Mouse (Mus musculus): ENCODE results near the gene Pxk.
A peak's percentile ranks its signal among the peaks of the same experiment; 100 is the strongest.

Gene Pxk

DNA sequence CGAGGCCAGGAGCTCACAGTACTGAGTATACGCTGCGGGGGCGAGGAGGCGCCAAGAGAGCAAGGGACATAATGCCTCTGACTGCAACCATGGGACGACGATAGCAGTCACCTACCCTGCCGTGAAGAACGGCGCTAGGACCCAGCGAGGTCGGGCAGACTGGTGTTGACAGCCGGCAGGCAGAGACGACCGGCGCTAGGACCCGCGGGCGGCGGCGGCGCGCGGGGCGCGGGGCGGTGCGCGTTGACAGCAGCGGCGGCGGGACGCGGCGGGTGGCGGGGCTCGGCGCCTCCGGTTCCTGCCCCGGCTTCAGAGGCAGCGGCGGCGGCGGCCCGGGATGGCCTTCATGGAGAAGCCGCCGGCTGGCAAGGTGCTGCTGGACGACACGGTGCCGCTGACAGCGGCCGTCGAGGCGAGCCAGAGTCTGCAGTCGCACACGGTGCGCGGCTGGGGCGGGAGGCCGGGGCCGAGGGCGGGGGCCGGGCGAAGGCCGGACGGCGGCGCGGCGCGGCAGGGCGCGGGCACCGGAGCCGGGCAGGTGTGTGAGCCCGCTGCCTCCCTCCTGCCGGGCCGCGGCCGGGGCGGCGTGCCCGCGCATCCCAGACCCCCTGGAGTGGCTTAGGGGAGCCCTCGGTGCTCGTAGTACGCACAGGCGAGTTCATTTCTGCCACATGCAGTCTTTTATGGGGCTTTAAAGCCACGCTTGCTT lies at the start of gene Pxk:
Pxk (plus strand) TSS at position 234 of the 709 bp plus-strand sequence.
- peak; percentile 83 for DNase-seq (ENCODE audit: low spot score)

- no peak for DNase-seq (ENCODE audit: low spot score)
These were observed 48.7 kb upstream of the Pxk start for GRCm38 (mm10) chr14:8049334-8049733.

- no peak for DNase-seq (ENCODE audit: low spot score)
These were observed 46.1 kb upstream of the Pxk start for GRCm38 (mm10) chr14:8051869-8052268.

GRCm38 (mm10) chr14:8052661-8053060 lies 45.4 kb upstream of the Pxk start:
- DNase-seq (ENCODE audit: low spot score) = no peak

- DNase-seq (ENCODE audit: low spot score) = no peak
These were observed 43.5 kb upstream of the Pxk start for GRCm38 (mm10) chr14:8054310-8055102.

- DNase-seq (ENCODE audit: low spot score) = no peak
These were observed 41.9 kb upstream of the Pxk start for GRCm38 (mm10) chr14:8056076-8056475.

DNA sequence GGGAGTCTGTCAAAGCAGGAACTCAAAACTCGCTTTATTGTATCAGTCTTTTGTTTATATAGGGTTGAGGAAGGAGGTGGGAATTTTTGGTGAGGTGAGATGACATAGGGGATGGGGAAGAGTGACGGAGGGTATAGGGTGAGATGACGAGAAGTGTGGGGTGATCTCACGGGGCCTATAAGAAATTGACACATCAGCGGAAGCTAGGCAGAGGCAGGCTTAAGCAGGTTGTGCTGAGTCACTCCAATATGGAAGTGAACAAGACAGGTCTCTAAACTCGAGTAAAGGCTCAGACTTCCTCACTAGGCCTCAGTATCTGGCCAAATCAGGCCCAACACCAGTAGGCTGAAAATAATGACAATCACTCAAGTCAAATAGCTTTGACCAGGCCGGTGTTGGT lies 38.1 kb upstream of the Pxk start:
- DNase-seq (ENCODE audit: low spot score) = no peak

DNA sequence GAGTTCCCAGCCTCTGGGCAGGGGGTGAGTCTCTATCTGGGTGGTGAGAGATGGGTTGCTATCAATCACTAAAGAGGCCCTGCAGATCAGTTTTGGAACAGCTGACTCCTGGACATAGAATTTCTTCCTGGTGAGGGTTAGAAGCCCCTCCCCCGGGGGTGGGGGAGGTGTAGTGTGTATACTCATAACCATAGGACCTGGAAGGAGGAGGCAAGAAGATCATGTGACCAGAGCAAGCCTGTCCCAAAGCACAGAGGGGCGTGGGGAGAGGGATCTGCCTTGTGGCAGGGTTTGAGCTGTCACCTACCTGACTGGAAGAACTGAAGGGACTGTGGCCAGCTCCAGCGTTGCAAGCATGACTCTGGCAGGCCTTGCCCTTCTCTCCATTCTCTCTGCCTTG lies 35.9 kb upstream of the Pxk start:
- DNase-seq (ENCODE audit: low spot score) = no peak

GRCm38 (mm10) chr14:8062537-8063301 lies 35.3 kb upstream of the Pxk start:
- no peak for DNase-seq (ENCODE audit: low spot score)

DNA sequence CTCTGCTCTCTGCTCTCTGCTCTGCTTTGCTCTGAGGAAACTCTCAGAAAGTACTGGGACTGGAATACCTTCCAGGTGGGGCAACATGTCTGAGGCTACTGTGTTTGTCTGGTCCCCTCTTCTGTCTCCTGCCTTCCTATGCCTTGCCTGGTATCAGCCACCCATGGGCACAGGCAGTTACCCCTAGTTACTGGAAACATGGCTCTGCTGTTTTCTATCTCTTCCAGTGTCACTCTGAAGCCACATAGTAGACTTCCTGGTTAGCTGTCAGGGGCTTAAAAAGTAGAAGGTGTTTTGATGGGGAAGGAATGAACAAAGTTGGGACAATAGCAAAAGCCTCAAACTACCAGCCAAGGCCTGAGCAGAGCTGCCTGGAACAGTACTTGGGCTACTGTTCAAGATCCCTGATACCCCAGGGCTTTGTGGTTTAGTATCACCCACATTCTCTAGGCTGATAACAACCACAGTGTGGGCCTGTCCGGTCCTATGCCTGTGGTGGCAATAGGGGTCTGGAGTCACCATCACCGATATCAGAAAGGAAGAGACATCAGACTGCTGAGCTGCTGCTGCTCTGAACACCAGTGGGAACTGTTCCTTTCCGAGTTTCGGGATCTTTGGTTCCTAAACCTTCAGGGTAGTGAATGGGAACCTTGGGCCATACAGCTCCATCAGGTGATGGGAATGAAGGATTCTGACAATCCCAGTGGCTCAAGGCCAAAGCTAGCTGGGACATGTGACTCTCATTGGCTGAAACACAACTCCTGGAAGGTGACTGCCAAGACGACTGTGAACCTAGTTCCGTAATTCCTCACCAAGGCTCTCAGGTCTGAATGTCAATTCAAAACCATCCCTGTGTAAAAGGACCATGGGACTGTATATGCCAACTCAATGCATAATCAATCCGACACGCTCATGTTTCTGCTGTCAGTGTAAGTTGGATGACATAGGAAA lies 33.9 kb upstream of the Pxk start:
- no peak for DNase-seq (ENCODE audit: low spot score)

DNA sequence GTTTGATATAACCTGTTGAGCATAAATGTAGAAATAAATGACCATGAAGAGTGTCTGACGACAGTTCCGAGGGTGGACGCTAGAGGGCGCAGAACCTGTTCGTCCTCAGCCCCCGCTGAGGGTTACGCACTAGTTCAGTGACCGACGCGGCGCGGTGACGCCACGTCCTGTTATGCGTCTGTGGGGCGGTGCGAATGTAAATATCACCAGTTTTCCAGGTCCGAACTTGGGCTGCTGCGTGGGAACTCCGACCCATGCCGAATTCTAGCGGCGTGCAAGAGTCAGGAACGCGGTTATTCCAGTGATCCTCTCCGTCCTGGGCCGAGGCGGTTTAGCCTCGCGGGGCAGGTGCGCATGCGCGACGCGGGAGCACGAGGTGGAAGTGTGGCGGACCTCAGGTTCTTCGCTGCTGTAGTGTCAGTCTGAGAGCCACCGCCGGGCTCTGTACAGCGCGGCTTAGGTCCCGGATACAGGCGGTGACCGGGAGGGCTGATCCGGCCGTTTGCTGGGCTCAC lies 17.8 kb upstream of the Pxk start, which contains the start of gene Rpp14:
Rpp14 (plus strand) TSS at position 203 of the 515 bp plus-strand sequence.
- DNase-seq (ENCODE audit: low spot score) = peak; percentile 94

DNA sequence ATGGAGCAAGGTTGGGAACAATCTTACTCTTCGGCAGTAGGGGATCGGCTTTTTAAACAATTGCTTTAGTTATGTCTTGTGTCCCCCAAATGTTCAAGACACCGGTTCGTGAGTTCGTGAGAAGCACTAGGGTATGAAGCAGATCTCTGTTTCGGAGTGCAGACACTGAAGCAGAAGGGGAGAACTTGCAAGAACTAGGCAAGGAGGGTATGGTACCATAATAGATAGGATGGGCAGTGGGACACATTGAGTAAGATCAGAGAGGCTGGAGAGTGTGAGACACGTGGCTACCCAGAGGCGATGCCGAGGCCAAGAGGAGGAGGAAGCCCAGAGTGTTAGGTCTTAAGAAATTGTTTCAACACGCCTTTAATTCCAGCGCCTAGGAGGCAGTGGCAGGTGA lies 17.3 kb upstream of the Pxk start:
- DNase-seq (ENCODE audit: low spot score) = no peak

- DNase-seq (ENCODE audit: low spot score) = no peak
These were observed 15.1 kb upstream of the Pxk start for GRCm38 (mm10) chr14:8082949-8083348.

DNA sequence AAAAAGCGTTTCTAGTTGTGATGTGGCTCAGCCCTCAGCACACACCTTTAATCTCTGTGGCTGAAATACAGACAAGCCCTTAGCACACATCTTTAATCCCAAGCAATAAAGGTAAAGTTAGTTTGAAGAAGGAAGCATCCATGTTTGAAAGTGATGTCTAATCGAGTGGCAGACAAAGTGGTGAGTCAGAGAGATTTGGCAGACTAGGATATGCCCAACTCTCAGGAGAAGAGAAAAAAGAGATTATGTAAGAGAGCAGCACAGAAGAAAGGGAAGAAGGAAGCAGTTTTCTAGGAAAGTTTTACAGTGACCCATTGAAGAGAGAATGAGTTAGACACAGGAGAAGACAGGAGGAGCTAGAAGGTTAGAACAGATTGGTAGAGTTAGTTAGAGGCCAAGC lies 9.0 kb upstream of the Pxk start:
- DNase-seq (ENCODE audit: low spot score) = no peak

DNA sequence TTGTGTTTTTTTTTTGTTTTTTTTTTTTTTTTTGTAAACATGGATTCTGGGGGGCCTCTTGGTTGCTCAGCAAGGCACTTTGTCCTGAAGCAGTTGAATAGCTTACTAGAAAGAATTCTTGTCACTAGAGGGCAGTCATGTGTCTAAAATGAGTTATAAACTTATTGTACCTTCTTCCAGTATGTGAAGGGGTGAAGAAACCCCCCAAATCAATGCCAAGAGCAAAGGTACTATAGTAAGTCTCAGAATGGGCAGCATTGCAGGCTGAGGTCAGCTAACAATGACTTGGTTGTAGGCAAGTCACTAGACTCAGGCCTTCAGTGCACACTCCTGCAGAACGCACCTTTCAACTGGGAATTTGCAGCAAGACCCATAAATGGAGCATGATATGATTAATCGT lies 5.4 kb upstream of the Pxk start:
- no peak for DNase-seq (ENCODE audit: low spot score)

- no peak for DNase-seq (ENCODE audit: low spot score)
These were observed 4.6 kb upstream of the Pxk start for GRCm38 (mm10) chr14:8093427-8093826.

DNA sequence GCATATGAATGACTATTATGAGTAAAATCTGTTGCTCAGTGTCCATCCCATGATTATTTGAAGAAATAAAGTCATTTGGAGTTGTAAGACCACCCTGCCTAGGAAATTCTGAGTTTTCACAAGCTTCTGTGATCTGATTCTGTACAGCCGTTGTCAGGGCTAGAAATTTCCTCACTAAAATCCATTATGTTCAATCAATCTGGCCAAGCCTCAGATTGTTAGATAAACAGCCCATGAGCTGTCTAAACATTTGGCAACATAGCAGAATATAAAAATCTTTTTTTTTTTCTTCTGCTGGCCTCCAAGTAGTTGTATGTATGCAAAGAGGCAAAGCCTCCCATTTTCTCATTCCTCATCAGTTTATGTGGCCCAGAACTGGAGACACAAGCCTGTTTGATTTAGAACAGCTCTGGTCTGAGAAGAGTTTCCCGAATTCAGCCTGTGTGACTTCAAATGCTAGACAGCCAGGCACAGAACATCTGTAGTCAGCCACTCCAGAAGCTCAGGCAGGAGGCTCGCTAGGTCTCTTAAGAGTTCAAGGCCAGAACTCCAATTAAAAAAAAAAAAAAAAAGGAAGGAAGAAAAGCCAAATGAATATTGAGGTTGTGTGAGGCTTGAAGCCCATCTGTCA lies 3.0 kb upstream of the Pxk start:
- DNase-seq (ENCODE audit: low spot score) = no peak

GRCm38 (mm10) chr14:8095562-8095950 lies 2.5 kb upstream of the Pxk start:
- no peak for DNase-seq (ENCODE audit: low spot score)

- DNase-seq (ENCODE audit: low spot score) = no peak
These were observed 630 bp downstream of the Pxk start for GRCm38 (mm10) chr14:8098687-8098995.

GRCm38 (mm10) chr14:8099561-8100021 lies 1.6 kb downstream of the Pxk start:
- DNase-seq (ENCODE audit: low spot score) = no peak

DNA sequence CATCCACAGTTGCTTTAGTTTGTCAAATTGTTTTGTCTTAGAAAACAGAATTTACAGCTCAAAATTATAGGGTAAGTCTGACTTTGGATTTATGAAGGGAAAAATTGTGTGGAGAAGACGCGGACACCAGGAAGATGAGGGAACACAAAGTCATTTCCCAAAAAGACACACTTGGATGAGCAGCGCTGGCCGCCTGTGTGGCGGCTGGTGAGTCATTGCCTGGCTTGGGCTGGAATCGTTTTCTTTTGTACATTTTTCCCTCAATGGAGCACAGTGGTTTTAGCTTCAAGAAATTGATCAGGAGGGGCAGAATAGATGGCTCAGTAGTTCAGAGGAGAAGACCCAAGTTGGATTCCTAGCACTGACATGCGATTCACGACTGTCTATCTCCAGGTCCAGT lies 3.9 kb downstream of the Pxk start:
- DNase-seq (ENCODE audit: low spot score) = no peak
